Mouse (Mus musculus): ENCODE measurements around the gene Atg3. TPM values are rescaled to one million over a fixed set of nuclear protein-coding genes. Genes with fewer than 3 reads are reported as not detected.

Gene Atg3
- total and polyA plus RNA-seq, 3 experiments: 25.8 to 39.8 TPM; not detected in 1

- Histone ChIP-seq H3K9me3 (replicated peaks; ENCODE audit: insufficient read depth, low read length) (no peaks in the 10 kb centered on the region), H3K9ac (ENCODE audit: control insufficient read depth, low read depth, low read length, poor library complexity, severe bottlenecking) (no peak overlapping the region), H3K4me3 (ENCODE audit: control insufficient read depth in 1 of 2, insufficient read depth in 1 of 2, low read depth in 2 of 2, low read length in 2 of 2) (no peak overlapping the region), H3K27ac (ENCODE audit: control insufficient read depth, low read depth, low read length) (no peak overlapping the region), H3K27me3 (ENCODE audit: control insufficient read depth in 1 of 2, insufficient read depth in 2 of 2, low read length in 2 of 2) (no peaks in the 10 kb centered on the region), H3K79me2 (ENCODE audit: control insufficient read depth, insufficient read depth, low read length, poor library complexity) (no peaks in the 10 kb centered on the region), H3K4me1 (ENCODE audit: control insufficient read depth in 1 of 2, insufficient read depth in 2 of 2, low read length in 2 of 2) (peaks cover 5 to 8% of the 10 kb centered on the region in 2 experiments), H3K36me3 (ENCODE audit: control insufficient read depth in 1 of 2, insufficient read depth in 2 of 2, low read length in 2 of 2) (peaks cover 0 to 21% of the 10 kb centered on the region in 2 experiments)
- peak; percentile 42; the same call in 1 of the 2 replicates for TF ChIP-seq GATA1 (IDR thresholded peaks at IDR 0.05; ENCODE audit: low read depth, low read length)
- TF ChIP-seq KAT2A (conservative IDR thresholded peaks at IDR 0.05; ENCODE audit: low read depth, low read length): no peak
- 0 out of 2 replicates have a peak, but pooled peaks have one; percentile 17 for TF ChIP-seq TBP (IDR thresholded peaks at IDR 0.05; ENCODE audit: low read depth, low read length)
- TF ChIP-seq HCFC1 (IDR thresholded peaks at IDR 0.05; ENCODE audit: low read depth, low read length): no peak
- peak; percentile 77 for TF ChIP-seq MAX (IDR thresholded peaks at IDR 0.05; ENCODE audit: low read length)
- TF ChIP-seq ELF1 (IDR thresholded peaks at IDR 0.05; ENCODE audit: low read depth, low read length): peak; percentile 50; the same call in 1 of the 2 replicates
- no peak for TF ChIP-seq ZKSCAN1 (IDR thresholded peaks at IDR 0.05; ENCODE audit: low read depth, low read length)
- peak; percentile 22; the same call in 1 of the 2 replicates for TF ChIP-seq RCOR1 (IDR thresholded peaks at IDR 0.05; ENCODE audit: low read depth, low read length)
- TF ChIP-seq POLR2A (IDR thresholded peaks at IDR 0.05; ENCODE audit: control insufficient read depth in 1 of 2, insufficient read depth in 1 of 2, low read depth in 1 of 2, low read length in 2 of 2, poor library complexity in 1 of 2): no peak
- TF ChIP-seq MXI1 (IDR thresholded peaks at IDR 0.05; ENCODE audit: low read depth, low read length): no peak
- TF ChIP-seq CHD2 (IDR thresholded peaks at IDR 0.05; ENCODE audit: low read length): no peak
- peak; percentile 72 for TF ChIP-seq SMC3 (IDR thresholded peaks at IDR 0.05; ENCODE audit: low read depth, low read length)
- TF ChIP-seq TAL1 (IDR thresholded peaks at IDR 0.05; ENCODE audit: low read length): no peak
- TF ChIP-seq SIN3A (IDR thresholded peaks at IDR 0.05; ENCODE audit: low read length): peak; percentile 73
- no peak for TF ChIP-seq MEF2A (IDR thresholded peaks at IDR 0.05; ENCODE audit: extremely low read depth, insufficient replicate concordance, low read depth, low read length, poor library complexity, severe bottlenecking)
- no peak for TF ChIP-seq MYB (IDR thresholded peaks at IDR 0.05; ENCODE audit: low read depth, low read length)
- TF ChIP-seq MYC (IDR thresholded peaks at IDR 0.05; ENCODE audit: low read depth, low read length): peak; percentile 63; the same call in 1 of the 2 replicates
- no peak for TF ChIP-seq ZNF384 (IDR thresholded peaks at IDR 0.05; ENCODE audit: low read depth, low read length)
- TF ChIP-seq MAZ (IDR thresholded peaks at IDR 0.05; ENCODE audit: low read depth, low read length): no peak
- peak; percentile 56 for TF ChIP-seq ZC3H11A (IDR thresholded peaks at IDR 0.05; ENCODE audit: low read depth, low read length)
- TF ChIP-seq E2F4 (IDR thresholded peaks at IDR 0.05; ENCODE audit: borderline replicate concordance, low read depth, low read length): no peak
- TF ChIP-seq RAD21 (IDR thresholded peaks at IDR 0.05; ENCODE audit: low read depth, low read length): peak; percentile 80
- TF ChIP-seq TCF12 (IDR thresholded peaks at IDR 0.05; ENCODE audit: low read depth, low read length): no peak
- TF ChIP-seq USF1 (IDR thresholded peaks at IDR 0.05; ENCODE audit: low read depth, low read length): peak; percentile 80
- TF ChIP-seq GABPA (IDR thresholded peaks at IDR 0.05; ENCODE audit: low read depth, low read length): no peak
- peak in 1 of 2 experiments; percentile 49; a peak in 2 of 4 replicates for TF ChIP-seq EP300 (IDR thresholded peaks at IDR 0.05; ENCODE audit: low read depth in 1 of 2, low read length in 2 of 2)
- no peak for TF ChIP-seq CHD1 (IDR thresholded peaks at IDR 0.05; ENCODE audit: low read depth, low read length)
- no peak for TF ChIP-seq POLR2AphosphoS5 (IDR thresholded peaks at IDR 0.05; ENCODE audit: borderline replicate concordance, low read depth, low read length)
- 0 out of 2 replicates have a peak, but pooled peaks have one; percentile 28 for TF ChIP-seq ETS1 (IDR thresholded peaks at IDR 0.05; ENCODE audit: low read depth, low read length)
- TF ChIP-seq CTCF (IDR thresholded peaks at IDR 0.05 in 2 of 3, conservative IDR thresholded peaks at IDR 0.05 in 1 of 3; ENCODE audit: control insufficient read depth in 1 of 3, insufficient read depth in 1 of 3, low read depth in 2 of 3, low read length in 3 of 3, poor library complexity in 1 of 3, severe bottlenecking in 1 of 3): peak in 2 of 3 experiments; percentile 44 to 80; a peak in 4 of 6 replicates
- 0 out of 2 replicates have a peak, but pooled peaks have one; percentile 15 for TF ChIP-seq BHLHE40 (IDR thresholded peaks at IDR 0.05; ENCODE audit: borderline replicate concordance, low read depth, low read length)
- peak; percentile 89 for DNase-seq (ENCODE audit: low read depth, low spot score)
Measured at GRCm38 (mm10) chr16:45142565-45142964, 16.0 kb upstream of the Atg3 start.
